Mouse (Mus musculus): ENCODE results near the gene Kif6. TPM values are rescaled to one million over a fixed set of nuclear protein-coding genes. Genes with fewer than 3 reads are reported as not detected.
A peak's percentile ranks its signal among the peaks of the same experiment; 100 is the strongest.

The Kif6 gene
- polyA plus RNA-seq, 1 experiment from 2014 or later, result 2.2 TPM

GRCm38 (mm10) chr17:49690607-49691454 is 75.9 kb downstream of the Kif6 start:
- ATAC-seq (ENCODE audit: low FRiP score, low TSS enrichment), result no peak
- WGBS, result 61% methylated on average over 10 of the region's 10 CpGs
- Histone ChIP-seq H3K9me3 (ENCODE audit: low read length) (no peaks in the 10 kb centered on the region), H3K9ac (replicated peaks; ENCODE audit: low read length) (no peak overlapping the region), H3K27ac (ENCODE audit: low read length) (no peak overlapping the region), H3K4me3 (ENCODE audit: low read length) (no peak overlapping the region), H3K36me3 (ENCODE audit: insufficient read depth, low read length) (no peaks in the 10 kb centered on the region), H3K4me2 (replicated peaks; ENCODE audit: low read depth, low read length) (no peak overlapping the region), H3K4me1 (ENCODE audit: insufficient read depth, low read length) (no peaks in the 10 kb centered on the region), H3K27me3 (ENCODE audit: insufficient read depth, low read length) (no peaks in the 10 kb centered on the region)

DNA sequence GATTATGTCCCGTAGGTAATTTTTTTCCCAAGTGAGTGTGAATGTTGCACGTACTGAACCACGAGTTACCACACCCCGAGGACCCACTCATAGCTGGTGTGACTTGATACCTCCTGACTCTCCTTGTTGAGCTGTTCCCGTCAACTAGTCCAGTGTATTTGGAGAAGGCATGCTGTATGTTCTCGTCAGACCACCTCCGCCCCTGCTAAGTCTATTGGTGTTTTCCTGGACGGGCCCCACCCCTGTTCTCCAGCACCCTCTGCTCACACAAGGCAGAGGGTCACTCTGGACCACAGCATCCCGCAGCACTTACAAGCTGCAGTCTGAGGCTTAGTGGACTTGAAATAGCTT is 76.5 kb downstream of the Kif6 start:
- Histone ChIP-seq H3K36me3 (ENCODE audit: insufficient read depth, low read length) (no peaks in the 10 kb centered on the region), H3K4me1 (ENCODE audit: insufficient read depth, low read length) (no peaks in the 10 kb centered on the region), H3K4me3 (ENCODE audit: low read length) (no peak overlapping the region), H3K27ac (ENCODE audit: low read length) (no peak overlapping the region), H3K4me2 (replicated peaks; ENCODE audit: low read depth, low read length) (no peak overlapping the region), H3K9ac (replicated peaks; ENCODE audit: low read length) (no peak overlapping the region), H3K27me3 (ENCODE audit: insufficient read depth, low read length) (no peaks in the 10 kb centered on the region), H3K9me3 (ENCODE audit: low read length) (no peaks in the 10 kb centered on the region)
- 73% methylated on average over 9 of the region's 9 CpGs for WGBS
- no peak for ATAC-seq (ENCODE audit: low FRiP score, low TSS enrichment)

GRCm38 (mm10) chr17:49693206-49693605 is 78.3 kb downstream of the Kif6 start:
- no peaks in the 10 kb centered on the region for H3K9me3 ChIP-seq (ENCODE audit: low read length)
- no peak overlapping the region for H3K4me2 ChIP-seq (replicated peaks; ENCODE audit: low read depth, low read length)
- no peaks in the 10 kb centered on the region for H3K27me3 ChIP-seq (ENCODE audit: insufficient read depth, low read length)
- ATAC-seq (ENCODE audit: low FRiP score, low TSS enrichment), result no peak
- H3K4me3 ChIP-seq (ENCODE audit: low read length), result no peak overlapping the region
- H3K4me1 ChIP-seq (ENCODE audit: insufficient read depth, low read length), result no peaks in the 10 kb centered on the region
- H3K27ac ChIP-seq (ENCODE audit: low read length), result no peak overlapping the region
- no peaks in the 10 kb centered on the region for H3K36me3 ChIP-seq (ENCODE audit: insufficient read depth, low read length)
- H3K9ac ChIP-seq (replicated peaks; ENCODE audit: low read length), result no peak overlapping the region
- WGBS, result 83% methylated on average over 5 of the region's 5 CpGs

DNA sequence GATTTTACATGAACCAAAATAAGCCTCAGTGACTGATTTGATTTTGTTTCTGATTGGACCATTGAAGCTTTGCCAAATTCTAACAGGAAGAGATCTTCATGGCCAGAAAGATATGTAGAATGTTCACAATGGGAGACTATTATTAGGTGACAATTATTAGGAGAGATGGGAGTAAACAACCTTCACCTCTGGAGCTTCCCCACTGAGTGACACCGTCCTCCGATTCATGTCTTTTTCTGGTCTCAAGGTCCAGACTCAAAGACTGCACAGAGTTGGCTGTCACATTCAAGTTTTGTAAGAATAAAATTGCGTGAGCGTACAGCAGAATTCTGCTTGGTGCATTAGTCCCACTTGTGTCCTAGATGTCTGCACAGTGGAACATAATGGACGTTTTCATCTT is 82.3 kb downstream of the Kif6 start:
- H3K36me3 ChIP-seq (ENCODE audit: insufficient read depth, low read length), result no peaks in the 10 kb centered on the region
- H3K27me3 ChIP-seq (ENCODE audit: insufficient read depth, low read length), result no peaks in the 10 kb centered on the region
- no peaks in the 10 kb centered on the region for H3K4me1 ChIP-seq (ENCODE audit: insufficient read depth, low read length)
- no peak for ATAC-seq (ENCODE audit: low FRiP score, low TSS enrichment)
- H3K4me2 ChIP-seq (replicated peaks; ENCODE audit: low read depth, low read length), result no peak overlapping the region
- no peaks in the 10 kb centered on the region for H3K9me3 ChIP-seq (ENCODE audit: low read length)
- H3K27ac ChIP-seq (ENCODE audit: low read length), result no peak overlapping the region
- H3K4me3 ChIP-seq (ENCODE audit: low read length), result no peak overlapping the region
- 92% methylated on average over 5 of the region's 5 CpGs for WGBS
- H3K9ac ChIP-seq (replicated peaks; ENCODE audit: low read length), result no peak overlapping the region

GRCm38 (mm10) chr17:49703492-49704249 is 88.7 kb downstream of the Kif6 start:
- H3K27ac ChIP-seq (ENCODE audit: low read length), result no peak overlapping the region
- WGBS, result 64% methylated on average over 12 of the region's 12 CpGs
- H3K4me3 ChIP-seq (ENCODE audit: low read length), result no peak overlapping the region
- no peaks in the 10 kb centered on the region for H3K36me3 ChIP-seq (ENCODE audit: insufficient read depth, low read length)
- H3K9me3 ChIP-seq (ENCODE audit: low read length), result no peaks in the 10 kb centered on the region
- no peaks in the 10 kb centered on the region for H3K4me1 ChIP-seq (ENCODE audit: insufficient read depth, low read length)
- no peak overlapping the region for H3K4me2 ChIP-seq (replicated peaks; ENCODE audit: low read depth, low read length)
- no peaks in the 10 kb centered on the region for H3K27me3 ChIP-seq (ENCODE audit: insufficient read depth, low read length)
- no peak overlapping the region for H3K9ac ChIP-seq (replicated peaks; ENCODE audit: low read length)
- ATAC-seq (ENCODE audit: low FRiP score, low TSS enrichment), result no peak

DNA sequence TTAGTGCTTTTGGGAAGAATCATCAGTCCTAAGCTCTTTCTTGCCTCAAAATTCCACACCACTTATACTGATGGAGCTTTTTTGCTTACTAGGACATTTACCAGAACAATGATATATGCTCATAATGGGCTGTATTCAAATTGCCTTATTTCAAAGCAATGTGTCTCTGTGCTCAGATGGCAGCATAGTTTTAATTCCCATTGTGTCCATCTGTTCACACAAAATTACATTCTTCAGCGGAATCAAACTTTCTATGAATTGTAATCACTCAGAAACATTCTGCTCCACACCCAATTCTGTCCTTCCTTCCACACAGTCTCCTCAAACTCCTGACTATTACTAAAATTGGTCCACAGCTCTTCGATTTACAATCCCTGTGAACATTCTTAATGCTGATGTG is 94.3 kb downstream of the Kif6 start:
- WGBS, result 92% methylated on average over 2 of the region's 2 CpGs
- no peak overlapping the region for H3K4me3 ChIP-seq (ENCODE audit: low read length)
- no peaks in the 10 kb centered on the region for H3K9me3 ChIP-seq (ENCODE audit: low read length)
- no peak for ATAC-seq (ENCODE audit: low FRiP score, low TSS enrichment)
- no peak overlapping the region for H3K27ac ChIP-seq (ENCODE audit: low read length)
- H3K4me1 ChIP-seq (ENCODE audit: insufficient read depth, low read length), result no peaks in the 10 kb centered on the region
- no peak overlapping the region for H3K9ac ChIP-seq (replicated peaks; ENCODE audit: low read length)
- no peaks in the 10 kb centered on the region for H3K36me3 ChIP-seq (ENCODE audit: insufficient read depth, low read length)
- no peaks in the 10 kb centered on the region for H3K27me3 ChIP-seq (ENCODE audit: insufficient read depth, low read length)
- H3K4me2 ChIP-seq (replicated peaks; ENCODE audit: low read depth, low read length), result no peak overlapping the region

GRCm38 (mm10) chr17:49710101-49710630 is 95.2 kb downstream of the Kif6 start:
- Histone ChIP-seq H3K9ac (replicated peaks; ENCODE audit: low read length) (no peak overlapping the region), H3K36me3 (ENCODE audit: insufficient read depth, low read length) (no peaks in the 10 kb centered on the region), H3K4me1 (ENCODE audit: insufficient read depth, low read length) (no peaks in the 10 kb centered on the region), H3K4me3 (ENCODE audit: low read length) (no peak overlapping the region), H3K27ac (ENCODE audit: low read length) (no peak overlapping the region), H3K9me3 (ENCODE audit: low read length) (no peaks in the 10 kb centered on the region), H3K4me2 (replicated peaks; ENCODE audit: low read depth, low read length) (no peak overlapping the region), H3K27me3 (ENCODE audit: insufficient read depth, low read length) (no peaks in the 10 kb centered on the region)
- ATAC-seq (ENCODE audit: low FRiP score, low TSS enrichment), result peak; percentile 84; the same call in 1 of the 2 replicates
- 35% methylated on average over 5 of the region's 5 CpGs for WGBS

- H3K27ac ChIP-seq (ENCODE audit: low read length), result no peak overlapping the region
- WGBS, result 94% methylated on average over 2 of the region's 2 CpGs
Observed at GRCm38 (mm10) chr17:49726206-49726605, 111.3 kb downstream of the Kif6 start.

GRCm38 (mm10) chr17:49726976-49727375 is 112.0 kb downstream of the Kif6 start:
- Histone ChIP-seq H3K4me1 (ENCODE audit: insufficient read depth, low read length) (0 out of 2 replicates have a peak, but pooled peaks cover 8% of the 10 kb centered on the region), H3K4me2 (replicated peaks; ENCODE audit: low read depth, low read length) (no peak overlapping the region), H3K36me3 (ENCODE audit: insufficient read depth, low read length) (no peaks in the 10 kb centered on the region), H3K9me3 (ENCODE audit: low read length) (no peaks in the 10 kb centered on the region), H3K27me3 (ENCODE audit: insufficient read depth, low read length) (no peaks in the 10 kb centered on the region), H3K27ac (ENCODE audit: low read length) (no peak overlapping the region), H3K9ac (replicated peaks; ENCODE audit: low read length) (no peak overlapping the region), H3K4me3 (ENCODE audit: low read length) (no peak overlapping the region)
- ATAC-seq (ENCODE audit: low FRiP score, low TSS enrichment), result no peak
- 82% methylated on average over 4 of the region's 4 CpGs for WGBS

More at GRCm38 (mm10) chr17:49726206-49726605, 111.3 kb downstream of the Kif6 start:
- H3K9me3 ChIP-seq (ENCODE audit: low read length), result no peaks in the 10 kb centered on the region
- H3K9ac ChIP-seq (replicated peaks; ENCODE audit: low read length), result no peak overlapping the region
- no peaks in the 10 kb centered on the region for H3K27me3 ChIP-seq (ENCODE audit: insufficient read depth, low read length)
- no peaks in the 10 kb centered on the region for H3K36me3 ChIP-seq (ENCODE audit: insufficient read depth, low read length)
- no peak for ATAC-seq (ENCODE audit: low FRiP score, low TSS enrichment)
- no peak overlapping the region for H3K4me3 ChIP-seq (ENCODE audit: low read length)
- 0 out of 2 replicates have a peak, but pooled peaks cover 8% of the 10 kb centered on the region for H3K4me1 ChIP-seq (ENCODE audit: insufficient read depth, low read length)
- no peak overlapping the region for H3K4me2 ChIP-seq (replicated peaks; ENCODE audit: low read depth, low read length)

All from kidney, embryonic 16.5 days (tissue).